Mouse (Mus musculus) C2C12 (cell line): ENCODE measurements around the gene Eif2s2.

Experiments
- CEBPB ChIP-seq: IDR thresholded peaks from one replicate; pipeline ENCODE4 v1.6.1; 2011; ENCODE audit warnings: low read depth, mild to moderate bottlenecking, control low read depth, moderate library complexity
- CTCF ChIP-seq: IDR thresholded peaks from one replicate; pipeline ENCODE4 v1.5.1; 2011; ENCODE audit not compliant: control insufficient read depth, insufficient read depth, insufficient read length
- FOSL1 ChIP-seq: IDR thresholded peaks from one replicate; pipeline ENCODE4 v1.8.0; 2011; ENCODE audit warnings: mild to moderate bottlenecking, low read length; ENCODE audit not compliant: poor library complexity, insufficient read depth, severe bottlenecking
- MAX ChIP-seq: IDR thresholded peaks from one replicate; pipeline ENCODE4 v1.6.1; 2011; ENCODE audit warnings: mild to moderate bottlenecking, control low read depth
- MYOD1 ChIP-seq: IDR thresholded peaks from one replicate; pipeline ENCODE4 v1.6.1; 2011; ENCODE audit warnings: low read depth; ENCODE audit not compliant: control insufficient read depth, insufficient read length
- USF1 ChIP-seq: IDR thresholded peaks from one replicate; pipeline ENCODE4 v1.6.1; 2011; ENCODE audit warnings: low read depth, mild to moderate bottlenecking, control low read depth, moderate library complexity

GRCm38 (mm10) chr2:154826054-154826538 is 66.6 kb downstream of the Eif2s2 start:
- TF ChIP-seq CEBPB, result no peak
- no peak for TF ChIP-seq CTCF
- no peak for TF ChIP-seq MAX
- no peak for TF ChIP-seq USF1
- no peak for TF ChIP-seq FOSL1
- no peak for TF ChIP-seq MYOD1
